ENCODE assay signal across 8 mouse cellular contexts in the genomic region with DNA sequence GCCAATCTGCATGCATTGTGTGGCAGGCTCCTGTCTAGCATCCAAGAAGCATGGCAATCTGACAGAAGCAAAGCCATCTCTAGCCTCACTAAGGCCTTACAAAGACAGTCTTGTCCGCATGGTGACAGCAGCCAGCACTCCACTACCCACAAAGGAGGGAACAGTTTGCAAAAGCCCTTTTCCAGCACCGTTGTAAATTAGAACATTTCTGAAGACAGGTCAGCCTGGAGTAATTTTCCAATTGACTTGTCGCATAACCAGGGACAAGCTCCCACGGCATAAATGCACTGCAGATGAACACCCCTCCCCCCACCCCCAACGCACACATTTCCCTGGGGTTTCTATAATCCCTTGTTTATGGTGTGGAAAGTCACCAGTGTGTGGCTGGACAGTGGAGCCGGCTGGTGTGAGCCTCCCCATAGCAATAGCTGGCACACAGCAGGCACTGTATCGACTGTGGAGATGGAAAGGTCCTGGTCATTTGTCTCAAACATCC. TPM values are rescaled to one million over a fixed set of nuclear protein-coding genes. Genes with fewer than 3 reads are reported as not detected.
DNase-seq lines count a peak whose midpoint lies in the region; ATAC-seq and TF ChIP-seq lines count a peak whose summit lies in the region.
"Had no signal": no experiment of that assay in that cellular context is flagged by ENCODE, and none has a peak within 500 bp of the region (broad histone marks: within the 10 kb centered on the region; RNA-seq: fewer than 3 reads in every experiment).

No protein-coding gene starts in this region.

- intact Hi-C loops in left cerebral cortex, adult 2 months (cut with DNase I), result no loop called here

- ATAC-seq in frontal cortex, adult (ENCODE audit: low TSS enrichment), result peak; percentile 65; the same call in 1 of the 2 replicates

- H3K27ac ChIP-seq in left cerebral cortex, adult 2 months, result no peak overlapping the region
- H3K27ac ChIP-seq: heart, embryonic 13.5 days had no signal

- H3K4me3 ChIP-seq in left cerebral cortex, adult 2 months, result no peak overlapping the region
- H3K4me3 ChIP-seq: heart, embryonic 13.5 days had no signal

- DNase-seq in cerebellum, postnatal 36 days, result peak; percentile 4 to 6
- DNase-seq in left cerebral cortex, adult 2 months (ENCODE audit: extremely low spot score in 1 of 2, low spot score in 2 of 2), result peak; percentile 11 to 25
- DNase-seq in retina, postnatal 1 day, result peak; percentile 80
- DNase-seq in urinary bladder, postnatal 4 days (ENCODE audit: low spot score in 2 of 2), result no peak
- DNase-seq in ovary, adult 18-20 months (ENCODE audit: low spot score), result no peak
- no peak for DNase-seq in urinary bladder, adult 2 months (ENCODE audit: low spot score)

- no peak for TF ChIP-seq CTCF in left cerebral cortex, adult 2 months (IDR thresholded peaks at IDR 0.05)

RNA-seq across cellular contexts. Expression of a gene that starts 35.0 kb away (rescaled TPM):
- total RNA-seq in left cerebral cortex, adult 2 months (2021), result 1 to 10 TPM; 5.6 to 9.9 TPM
- polyA plus RNA-seq in urinary bladder, adult 2 months (2012; rRNA removed), result 4.6 and 4.7 TPM in 2 replicates

Comparison
In these comparisons a context has a peak if more than half of its experiments do, and no peak if none do; other contexts are left out.
1. DNase-seq: peak in cerebellum, postnatal 36 days (2 of 2), left cerebral cortex, adult 2 months (2 of 2) and retina, postnatal 1 day (single experiment); none in urinary bladder, postnatal 4 days (0 of 2), ovary, adult 18-20 months (single experiment) and urinary bladder, adult 2 months (single experiment).